Mouse (Mus musculus) intestine, embryonic 15.5 days (tissue): ENCODE measurements around the gene Rabgap1l. TPM values are rescaled to one million over a fixed set of nuclear protein-coding genes. Genes with fewer than 3 reads are reported as not detected.

Experiments used
- ATAC-seq: fragments of 200-750 bp; cut with Nextera tagmentation; 2 replicates; pipeline ENCODE4 v1.8.0; 2017; ENCODE audit warnings: moderate TSS enrichment, moderate library complexity
- H3K27ac ChIP-seq: fragments of 300-500 bp; sonication (generic); 2 replicates; pipeline ENCODE4 v1.5.1; 2015; ENCODE audit warnings: mild to moderate bottlenecking, inconsistent platforms
- H3K27me3 ChIP-seq: fragments of 300-500 bp; sonication (generic); replicated peaks from 2 replicates; pipeline ENCODE4 v1.6.1; 2015; ENCODE audit warnings: inconsistent platforms
- H3K36me3 ChIP-seq: fragments of 300-500 bp; sonication (generic); 2 replicates; pipeline ENCODE4 v1.6.1; 2015; ENCODE audit warnings: inconsistent platforms
- H3K4me1 ChIP-seq: fragments of 300-500 bp; sonication (generic); replicated peaks from 2 replicates; pipeline ENCODE4 v1.6.1; 2015; ENCODE audit warnings: inconsistent platforms
- H3K4me2 ChIP-seq: fragments of 300-500 bp; sonication (generic); replicated peaks from 2 replicates; pipeline ENCODE4 v1.6.1; 2015; ENCODE audit warnings: mild to moderate bottlenecking, inconsistent platforms
- H3K4me3 ChIP-seq: fragments of 300-500 bp; sonication (generic); replicated peaks from 2 replicates; pipeline ENCODE4 v1.5.1; 2015; ENCODE audit warnings: inconsistent platforms
- H3K9ac ChIP-seq: fragments of 300-500 bp; sonication (generic); 2 replicates; pipeline ENCODE4 v1.6.1; 2015; ENCODE audit warnings: inconsistent platforms
- H3K9me3 ChIP-seq: fragments of 300-500 bp; sonication (generic); 2 replicates; pipeline ENCODE4 v1.6.1; 2016; ENCODE audit warnings: inconsistent platforms
- WGBS: fragments of 180-500 bp; shearing (Covaris S2); methylation state at CpG from one replicate; pipeline ENCODE4 v1.1.7; 2015; 5-methylcytosine and 5-hydroxymethylcytosine counted together
- polyA plus RNA-seq: library from polyadenylated mRNA; unstranded; fragments of >200 nt; fragmentation: Nextera tagmentation; extraction: Ambion mirVana; gene quantifications from 2 replicates; pipeline ENCODE4 v1.2.1, GENCODE M21; 2015

Rabgap1l gene
- polyA plus RNA-seq, 1 experiment from 2014 or later, result 17.3 TPM

GRCm38 (mm10) chr1:160366615-160367014 lies 426.4 kb downstream of the Rabgap1l start:
- H3K9ac ChIP-seq, result no peak overlapping the region
- no peaks in the 10 kb centered on the region for H3K9me3 ChIP-seq
- no peak overlapping the region for H3K4me2 ChIP-seq
- no peaks in the 10 kb centered on the region for H3K4me1 ChIP-seq
- no peaks in the 10 kb centered on the region for H3K27me3 ChIP-seq
- WGBS, result 73% methylated on average over 3 of the region's 3 CpGs
- no peaks in the 10 kb centered on the region for H3K36me3 ChIP-seq
- no peak for ATAC-seq
- H3K4me3 ChIP-seq, result no peak overlapping the region
- H3K27ac ChIP-seq, result no peak overlapping the region

DNA sequence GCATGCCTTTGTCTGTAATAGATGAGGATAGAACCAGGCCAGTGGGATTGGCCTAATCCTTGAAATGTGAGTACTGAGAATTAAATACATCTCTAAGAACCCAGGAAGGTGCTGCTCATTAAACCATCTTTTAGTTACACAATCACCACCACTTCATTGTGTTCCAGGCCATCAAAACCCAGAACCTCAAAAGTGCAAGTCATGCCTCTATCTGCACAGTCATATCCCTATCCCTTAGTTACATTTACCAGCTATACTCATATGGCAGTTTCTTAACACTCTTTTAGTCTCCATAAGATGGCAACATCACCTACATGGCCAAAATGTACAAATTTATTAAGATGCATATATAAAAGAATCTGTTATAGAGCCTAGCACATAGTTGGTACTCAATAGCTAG lies 435.7 kb downstream of the Rabgap1l start:
- ATAC-seq, result no peak
- Histone ChIP-seq H3K9ac (no peak overlapping the region), H3K27ac (no peak overlapping the region), H3K27me3 (no peaks in the 10 kb centered on the region), H3K4me1 (no peaks in the 10 kb centered on the region), H3K9me3 (no peaks in the 10 kb centered on the region), H3K36me3 (no peaks in the 10 kb centered on the region), H3K4me3 (no peak overlapping the region), H3K4me2 (no peak overlapping the region)

DNA sequence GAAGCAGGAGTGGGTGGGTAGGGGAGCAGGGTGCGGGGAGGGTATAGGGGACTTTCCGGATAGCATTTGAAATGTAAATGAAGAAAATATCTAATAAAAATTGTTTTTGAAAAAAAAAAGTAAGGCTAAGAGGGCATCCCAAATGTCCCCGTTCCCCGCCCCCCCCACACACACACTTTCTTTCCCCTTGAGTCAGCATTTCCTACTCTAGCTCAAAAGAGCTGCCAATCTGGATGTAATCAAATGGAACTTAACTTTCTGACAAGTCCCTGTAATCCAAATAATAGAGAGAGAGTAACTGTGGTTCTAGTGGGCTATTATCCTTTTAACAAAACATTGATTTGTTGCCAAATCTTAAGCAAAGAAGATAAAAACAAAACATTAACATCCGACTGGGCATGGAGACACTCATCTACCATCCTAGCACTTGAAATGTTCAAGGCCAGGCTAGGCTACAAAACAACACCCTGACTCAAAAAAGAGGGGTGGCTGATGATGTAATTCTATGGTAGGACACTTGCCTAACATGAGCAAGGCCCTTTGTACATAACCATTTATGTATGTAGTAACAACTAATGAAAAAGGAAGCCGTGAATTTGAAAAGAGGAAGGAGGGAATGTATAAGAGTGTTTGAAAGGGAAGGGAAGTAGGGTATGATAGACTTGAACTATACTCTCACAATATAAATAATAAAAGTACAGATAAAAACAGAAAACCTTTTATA lies 439.1 kb downstream of the Rabgap1l start:
- no peaks in the 10 kb centered on the region for H3K36me3 ChIP-seq
- H3K27ac ChIP-seq, result no peak overlapping the region
- H3K4me1 ChIP-seq, result 0 out of 2 replicates have a peak, but pooled peaks cover 2% of the 10 kb centered on the region
- H3K9me3 ChIP-seq, result no peaks in the 10 kb centered on the region
- H3K4me2 ChIP-seq, result no peak overlapping the region
- no peak overlapping the region for H3K9ac ChIP-seq
- WGBS, result 81% methylated on average over 6 of the region's 6 CpGs
- no peak overlapping the region for H3K4me3 ChIP-seq
- H3K27me3 ChIP-seq, result no peaks in the 10 kb centered on the region
- ATAC-seq, result no peak

- Histone ChIP-seq H3K27ac (no peak overlapping the region), H3K4me2 (peak overlapping the region; percentile 73), H3K36me3 (no peaks in the 10 kb centered on the region), H3K27me3 (no peaks in the 10 kb centered on the region), H3K4me1 (0 out of 2 replicates have a peak, but pooled peaks cover 2% of the 10 kb centered on the region), H3K4me3 (no peak overlapping the region), H3K9me3 (no peaks in the 10 kb centered on the region), H3K9ac (no peak overlapping the region)
- 34% methylated on average over 4 of the region's 4 CpGs for WGBS
- peak; percentile 63 for ATAC-seq
Measured at GRCm38 (mm10) chr1:160352309-160352708, 440.7 kb downstream of the Rabgap1l start.

- H3K27ac ChIP-seq, result no peak overlapping the region
- peak overlapping the region; percentile 73 for H3K4me2 ChIP-seq
- no peaks in the 10 kb centered on the region for H3K36me3 ChIP-seq
- 0 out of 2 replicates have a peak, but pooled peaks cover 2% of the 10 kb centered on the region for H3K4me1 ChIP-seq
- peak overlapping the region; percentile 36 for H3K9ac ChIP-seq
- ATAC-seq, result peak; percentile 90
- no peaks in the 10 kb centered on the region for H3K9me3 ChIP-seq
- H3K27me3 ChIP-seq, result no peaks in the 10 kb centered on the region
- peak overlapping the region; percentile 31 for H3K4me3 ChIP-seq
- 1% methylated on average over 10 of the region's 10 CpGs for WGBS
Measured at GRCm38 (mm10) chr1:160351880-160352234, 441.2 kb downstream of the Rabgap1l start.

DNA sequence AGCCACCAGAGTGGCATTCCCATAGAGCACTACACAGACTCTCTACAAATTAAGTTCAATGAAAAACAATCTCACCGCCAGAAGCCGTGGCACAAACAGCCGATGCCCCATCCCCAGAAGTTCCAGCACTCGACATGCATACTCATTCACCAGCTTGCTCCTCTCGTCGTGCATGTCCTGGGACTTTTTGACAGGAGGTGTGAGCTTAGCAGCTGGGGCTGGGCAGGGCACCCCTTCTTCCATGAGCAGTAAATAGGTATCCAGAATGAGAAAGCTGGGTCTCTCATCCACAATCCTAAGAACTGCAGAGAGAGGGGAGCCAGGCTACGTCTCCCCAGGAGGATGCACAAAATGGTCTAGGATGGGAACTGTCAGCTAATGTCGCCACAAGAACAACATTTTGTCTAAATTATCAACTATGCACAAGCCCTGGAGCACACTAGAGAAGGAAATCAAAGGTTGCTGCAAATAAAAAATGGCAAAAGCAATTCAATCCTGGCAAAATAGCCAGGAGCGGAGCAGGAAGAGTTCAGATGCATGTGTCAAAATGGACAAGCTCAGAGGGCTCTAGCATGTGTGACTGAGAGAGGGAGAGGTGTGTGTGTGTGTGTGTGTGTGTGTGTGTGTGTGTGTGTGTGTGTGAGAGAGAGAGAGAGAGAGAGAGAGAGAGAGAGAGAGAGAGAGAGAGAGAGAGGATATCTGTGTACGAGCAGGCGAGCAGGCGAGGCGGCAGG lies 441.7 kb downstream of the Rabgap1l start:
- no peaks in the 10 kb centered on the region for H3K27me3 ChIP-seq
- 0 out of 2 replicates have a peak, but pooled peaks cover 2% of the 10 kb centered on the region for H3K4me1 ChIP-seq
- WGBS, result 22% methylated on average over 13 of the region's 13 CpGs
- no peaks in the 10 kb centered on the region for H3K9me3 ChIP-seq
- H3K4me3 ChIP-seq, result peak overlapping the region; percentile 31
- H3K36me3 ChIP-seq, result no peaks in the 10 kb centered on the region
- H3K4me2 ChIP-seq, result peak overlapping the region; percentile 73
- peak; percentile 41 for ATAC-seq
- H3K9ac ChIP-seq, result peak overlapping the region; percentile 36
- H3K27ac ChIP-seq, result no peak overlapping the region

DNA sequence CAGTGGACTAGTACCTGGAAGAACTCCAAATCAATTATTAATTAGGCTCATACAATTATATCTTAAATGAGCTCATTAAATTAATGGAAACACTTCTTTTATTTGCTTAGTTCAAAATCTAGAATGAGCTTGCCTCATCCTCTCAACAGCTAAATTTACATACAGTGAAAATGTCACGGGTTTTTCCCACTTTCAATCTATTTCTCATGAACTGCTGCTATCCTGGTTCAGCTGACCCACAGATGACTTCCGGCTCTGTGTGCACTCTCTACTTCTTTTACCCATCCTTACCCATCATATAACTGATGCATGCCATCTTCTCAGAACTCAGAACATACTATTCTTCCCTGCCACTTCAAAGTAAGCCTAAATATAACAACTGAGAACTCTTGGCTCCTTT lies 452.4 kb downstream of the Rabgap1l start:
- Histone ChIP-seq H3K27me3 (no peaks in the 10 kb centered on the region), H3K27ac (no peak overlapping the region), H3K4me3 (no peak overlapping the region), H3K36me3 (no peaks in the 10 kb centered on the region), H3K4me2 (no peak overlapping the region), H3K9me3 (no peaks in the 10 kb centered on the region), H3K9ac (no peak overlapping the region), H3K4me1 (no peaks in the 10 kb centered on the region)
- no peak for ATAC-seq
- WGBS, result 88% methylated on average over 2 of the region's 2 CpGs

DNA sequence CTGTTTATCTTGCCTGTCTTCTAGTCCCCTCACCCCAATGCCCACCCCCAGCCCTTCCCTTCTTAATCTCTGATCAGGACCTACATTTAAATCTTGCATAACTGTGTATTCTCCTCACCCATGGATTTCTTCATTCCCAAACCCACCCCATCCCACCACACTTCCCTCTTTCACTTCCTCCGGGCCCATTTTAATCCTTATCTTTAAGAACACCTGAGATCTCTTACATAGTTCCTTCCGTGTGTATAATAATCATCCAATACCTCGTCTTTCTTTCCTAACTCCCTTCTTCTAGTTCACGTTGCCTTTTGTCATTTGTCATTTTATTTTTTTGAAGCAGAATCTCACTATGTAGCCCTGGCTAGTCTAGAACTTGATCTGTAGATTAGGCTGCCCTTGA lies 453.6 kb downstream of the Rabgap1l start:
- no peak for ATAC-seq
- no peak overlapping the region for H3K4me2 ChIP-seq
- no peak overlapping the region for H3K9ac ChIP-seq
- H3K4me3 ChIP-seq, result no peak overlapping the region
- H3K4me1 ChIP-seq, result no peaks in the 10 kb centered on the region
- no peaks in the 10 kb centered on the region for H3K9me3 ChIP-seq
- no peak overlapping the region for H3K27ac ChIP-seq
- no peaks in the 10 kb centered on the region for H3K27me3 ChIP-seq
- 69% methylated on average over 4 of the region's 4 CpGs for WGBS
- H3K36me3 ChIP-seq, result no peaks in the 10 kb centered on the region

- H3K36me3 ChIP-seq, result no peaks in the 10 kb centered on the region
Measured at GRCm38 (mm10) chr1:160334791-160335190, 458.2 kb downstream of the Rabgap1l start.

DNA sequence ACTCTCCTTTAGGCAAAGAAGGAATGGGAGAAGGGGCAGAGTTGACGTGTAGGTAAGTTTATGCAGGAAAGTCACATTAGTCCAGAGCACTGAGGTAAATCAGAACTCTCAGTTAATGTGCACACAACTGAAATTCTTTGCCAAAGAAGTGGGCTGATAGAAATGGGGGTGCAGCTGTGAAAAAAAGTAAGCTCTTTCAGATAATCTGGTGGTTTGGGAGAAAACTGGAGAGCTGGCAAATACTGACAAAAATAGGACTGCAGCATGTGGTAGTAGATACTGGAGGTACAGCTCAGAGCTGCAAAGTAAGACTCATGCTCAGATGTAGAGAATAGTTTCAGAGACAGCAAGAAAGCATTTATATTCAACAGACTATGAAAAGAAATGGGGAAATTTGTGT lies 462.2 kb downstream of the Rabgap1l start:
- H3K9me3 ChIP-seq, result no peaks in the 10 kb centered on the region
- H3K4me3 ChIP-seq, result no peak overlapping the region
- no peaks in the 10 kb centered on the region for H3K36me3 ChIP-seq
- H3K9ac ChIP-seq, result no peak overlapping the region
- ATAC-seq, result no peak
- WGBS, result 72% methylated on average over 1 of the region's 1 CpGs
- H3K4me1 ChIP-seq, result no peaks in the 10 kb centered on the region
- no peaks in the 10 kb centered on the region for H3K27me3 ChIP-seq
- no peak overlapping the region for H3K27ac ChIP-seq
- no peak overlapping the region for H3K4me2 ChIP-seq

More at GRCm38 (mm10) chr1:160334791-160335190, 458.2 kb downstream of the Rabgap1l start:
- WGBS, result 80% methylated on average over 4 of the region's 4 CpGs
- H3K27ac ChIP-seq, result no peak overlapping the region
- H3K9me3 ChIP-seq, result no peaks in the 10 kb centered on the region
- H3K27me3 ChIP-seq, result no peaks in the 10 kb centered on the region
- H3K4me3 ChIP-seq, result no peak overlapping the region
- no peak overlapping the region for H3K9ac ChIP-seq
- no peaks in the 10 kb centered on the region for H3K4me1 ChIP-seq
- no peak overlapping the region for H3K4me2 ChIP-seq
- ATAC-seq, result no peak

DNA sequence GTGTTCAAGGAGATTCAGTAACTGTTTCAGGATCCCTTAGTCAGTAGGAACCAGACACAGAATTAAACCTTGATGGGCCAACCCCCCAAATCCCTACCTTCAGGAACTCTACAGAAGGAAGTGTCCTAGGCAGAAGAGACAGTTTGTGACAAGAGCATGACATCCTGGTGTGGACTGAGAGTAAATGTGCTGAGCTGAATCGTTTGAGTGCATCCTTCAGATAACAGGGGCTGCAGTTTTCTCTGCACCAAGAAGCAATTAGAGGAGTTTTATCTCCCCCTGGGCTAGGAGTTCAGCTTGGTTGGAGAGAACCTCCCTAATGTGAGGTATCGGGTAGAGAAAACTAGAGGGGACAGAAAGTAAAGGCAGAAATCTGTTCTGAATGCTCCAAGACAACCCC lies 462.8 kb downstream of the Rabgap1l start:
- H3K4me3 ChIP-seq, result no peak overlapping the region
- no peak overlapping the region for H3K4me2 ChIP-seq
- H3K9ac ChIP-seq, result no peak overlapping the region
- H3K36me3 ChIP-seq, result no peaks in the 10 kb centered on the region
- H3K4me1 ChIP-seq, result no peaks in the 10 kb centered on the region
- H3K27ac ChIP-seq, result no peak overlapping the region
- H3K9me3 ChIP-seq, result no peaks in the 10 kb centered on the region
- no peaks in the 10 kb centered on the region for H3K27me3 ChIP-seq
- ATAC-seq, result no peak
- 52% methylated on average over 2 of the region's 2 CpGs for WGBS

GRCm38 (mm10) chr1:160329788-160330187 lies 463.2 kb downstream of the Rabgap1l start:
- Histone ChIP-seq H3K4me1 (no peaks in the 10 kb centered on the region), H3K27me3 (no peaks in the 10 kb centered on the region), H3K4me3 (no peak overlapping the region), H3K36me3 (no peaks in the 10 kb centered on the region), H3K4me2 (no peak overlapping the region), H3K27ac (no peak overlapping the region), H3K9ac (no peak overlapping the region), H3K9me3 (no peaks in the 10 kb centered on the region)
- WGBS, result 75% methylated on average over 7 of the region's 7 CpGs
- no peak for ATAC-seq

DNA sequence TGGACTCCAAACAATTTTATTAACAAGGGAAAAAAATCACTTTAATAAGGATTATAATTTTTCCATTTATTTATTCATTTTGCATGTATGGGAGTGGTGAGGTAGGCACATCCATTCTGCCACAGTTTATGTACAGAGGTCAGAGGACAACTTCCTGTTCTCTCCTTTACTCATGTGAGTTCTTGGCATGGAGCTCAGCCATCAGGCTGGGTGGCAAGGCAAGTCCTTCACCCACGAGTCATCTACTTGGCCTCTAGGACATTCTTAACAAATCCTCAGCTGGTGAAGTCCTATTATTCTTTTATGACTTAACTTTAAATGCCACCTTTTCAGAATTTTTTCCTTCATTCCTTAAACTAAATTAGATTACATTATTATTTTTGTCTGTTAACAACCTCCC lies 465.5 kb downstream of the Rabgap1l start:
- no peaks in the 10 kb centered on the region for H3K27me3 ChIP-seq
- H3K27ac ChIP-seq, result no peak overlapping the region
- H3K9ac ChIP-seq, result no peak overlapping the region
- no peak for ATAC-seq
- no peak overlapping the region for H3K4me2 ChIP-seq
- no peak overlapping the region for H3K4me3 ChIP-seq
- H3K9me3 ChIP-seq, result no peaks in the 10 kb centered on the region
- H3K4me1 ChIP-seq, result no peaks in the 10 kb centered on the region
- no peaks in the 10 kb centered on the region for H3K36me3 ChIP-seq
- 68% methylated on average over 1 of the region's 1 CpGs for WGBS
